Mouse (Mus musculus) kidney, postnatal 0 days (tissue): ENCODE results near the gene Sim1. TPM values are rescaled to one million over a fixed set of nuclear protein-coding genes. Genes with fewer than 3 reads are reported as not detected.

ENCODE experiments used
- ATAC-seq: fragments of 200-750 bp; cut with Nextera tagmentation; replicated peaks from 2 replicates; pipeline ENCODE4 v1.8.0; 2017; ENCODE audit warnings: low read depth, moderate number of reproducible peaks, moderate TSS enrichment, moderate library complexity; ENCODE audit not compliant: low FRiP score
- DNase-seq: peaks from one replicate; pipeline ENCODE4 v3.0.0-alpha.2; 2016; ENCODE audit warnings: low spot score
- H3K27ac ChIP-seq: fragments of 300-500 bp; sonication (generic); 2 replicates; pipeline ENCODE4 v1.5.1; 2014; ENCODE audit warnings: mild to moderate bottlenecking
- H3K27me3 ChIP-seq: fragments of 300-500 bp; sonication (generic); 2 replicates; pipeline ENCODE4 v1.6.1; 2014; ENCODE audit warnings: low read length, mixed read lengths; ENCODE audit not compliant: insufficient read depth
- H3K36me3 ChIP-seq: fragments of 300-500 bp; sonication (generic); 2 replicates; pipeline ENCODE4 v1.6.1; 2014; ENCODE audit warnings: low read length, mixed read lengths; ENCODE audit not compliant: insufficient read depth
- H3K4me1 ChIP-seq: fragments of 300-500 bp; sonication (generic); replicated peaks from 2 replicates; pipeline ENCODE4 v1.6.1; 2014; ENCODE audit warnings: antibody characterized with exemption, low read length, mixed read lengths; ENCODE audit not compliant: insufficient read depth
- H3K4me2 ChIP-seq: fragments of 300-500 bp; sonication (generic); 2 replicates; pipeline ENCODE4 v1.6.1; 2014; ENCODE audit warnings: mild to moderate bottlenecking, low read length, moderate library complexity, mixed read lengths
- H3K4me3 ChIP-seq: fragments of 300-500 bp; sonication (generic); replicated peaks from 2 replicates; pipeline ENCODE4 v1.5.1; 2014; ENCODE audit warnings: low read depth, low read length
- H3K9ac ChIP-seq: fragments of 300-500 bp; sonication (generic); 2 replicates; pipeline ENCODE4 v1.6.1; 2014; ENCODE audit warnings: low read depth, low read length
- H3K9me3 ChIP-seq: fragments of 300-500 bp; sonication (generic); replicated peaks from 2 replicates; pipeline ENCODE4 v1.6.1; 2016; ENCODE audit warnings: low read length, inconsistent platforms, mixed read lengths
- CTCF ChIP-seq: IDR thresholded peaks from 2 replicates; pipeline ENCODE4 v1.5.1; 2016; ENCODE audit warnings: antibody characterized with exemption, low read depth, mild to moderate bottlenecking, moderate library complexity
- WGBS: fragments of 180-500 bp; shearing (Covaris S2); extraction: QIAGEN DNeasy Blood & Tissue Kit; methylation state at CpG from one replicate; pipeline ENCODE4 v1.1.7; 2014; 5-methylcytosine and 5-hydroxymethylcytosine counted together
- polyA plus RNA-seq: library from polyadenylated mRNA; unstranded; fragments of >200 nt; fragmentation: Nextera tagmentation; extraction: Ambion mirVana; gene quantifications from 2 replicates; pipeline ENCODE4 v1.2.1, GENCODE M21; 2015

The Sim1 gene
- polyA plus RNA-seq, result 9.5 TPM in 2 replicates

DNA sequence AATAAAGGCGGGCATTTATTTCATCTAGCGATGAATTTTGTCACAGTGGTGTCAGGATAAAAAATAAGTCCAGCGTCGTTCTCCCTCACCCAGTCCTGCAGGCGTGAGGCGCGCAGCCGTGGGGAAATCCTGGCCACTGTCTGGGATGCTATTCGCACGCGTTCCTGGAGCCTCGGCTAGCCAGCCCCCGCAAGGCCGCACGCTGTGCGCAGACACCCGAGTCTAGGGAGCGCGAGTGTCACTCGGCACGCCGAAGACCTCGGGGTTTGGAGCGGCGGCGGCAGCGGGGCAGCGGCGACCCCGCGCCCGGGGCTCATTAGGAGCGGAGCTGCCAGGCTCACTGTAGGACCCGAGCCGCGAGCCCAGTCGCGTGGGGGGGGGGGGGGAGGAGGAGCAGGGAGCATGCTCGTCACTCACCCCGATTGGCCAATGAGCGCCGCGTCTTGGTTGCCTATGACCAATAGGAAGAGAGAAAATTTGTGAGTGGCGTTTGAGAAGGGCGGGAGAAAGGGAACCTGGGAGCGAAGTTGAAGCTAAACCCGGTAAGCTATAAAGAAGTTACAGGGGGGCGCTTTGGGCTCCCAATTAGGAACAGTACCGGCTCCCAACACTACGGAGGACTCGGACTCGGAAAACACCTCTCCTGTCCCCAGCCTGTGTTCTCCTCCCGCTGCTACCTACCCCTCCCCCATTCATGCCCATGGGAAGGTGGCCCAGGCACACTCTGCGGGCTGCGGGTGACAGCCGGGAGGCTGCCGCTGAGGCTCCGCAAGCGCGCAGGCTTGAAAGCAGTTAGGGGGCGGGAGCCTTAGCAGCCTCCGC, at the start of gene Sim1:
Gene Sim1, plus strand, starts transcription at position 585 of the 822 bp plus-strand sequence.
- Histone ChIP-seq H3K36me3 (no peaks in the 10 kb centered on the region), H3K4me1 (0 out of 2 replicates have a peak, but pooled peaks cover 4% of the 10 kb centered on the region), H3K4me2 (peak within 1 kb of the TSS; percentile 68), H3K4me3 (peak within 1 kb of the TSS; percentile 53), H3K9ac (peak within 1 kb of the TSS; percentile 77), H3K27ac (peak within 1 kb of the TSS; percentile 85), H3K27me3 (peaks cover 62% of the 10 kb centered on the region), H3K9me3 (no peaks in the 10 kb centered on the region)
- WGBS, result under 1% methylated on average over 60 of the region's 62 CpGs
- DNase-seq, result peak; percentile 90
- no peak for TF ChIP-seq CTCF
- ATAC-seq, result peak; percentile 90

GRCm38 (mm10) chr10:50868202-50868601, 26.4 kb upstream of the Sim1 start:
- DNase-seq (peak; percentile 16), ATAC-seq (no peak)
- Histone ChIP-seq H3K36me3 (no peaks in the 10 kb centered on the region), H3K4me3 (no peak overlapping the region), H3K27ac (no peak overlapping the region), H3K9ac (no peak overlapping the region), H3K4me2 (no peak overlapping the region), H3K4me1 (no peaks in the 10 kb centered on the region), H3K9me3 (no peaks in the 10 kb centered on the region), H3K27me3 (no peaks in the 10 kb centered on the region)
- TF ChIP-seq CTCF, result no peak
- 50% methylated on average over 4 of the region's 4 CpGs for WGBS

GRCm38 (mm10) chr10:50876952-50877351, 17.6 kb upstream of the Sim1 start:
- DNase-seq (no peak), ATAC-seq (no peak)
- Histone ChIP-seq H3K9ac (no peak overlapping the region), H3K4me3 (no peak overlapping the region), H3K4me1 (no peaks in the 10 kb centered on the region), H3K27ac (no peak overlapping the region), H3K4me2 (no peak overlapping the region), H3K9me3 (no peaks in the 10 kb centered on the region), H3K36me3 (no peaks in the 10 kb centered on the region), H3K27me3 (no peaks in the 10 kb centered on the region)
- WGBS, result 83% methylated on average over 5 of the region's 5 CpGs
- no peak for TF ChIP-seq CTCF

GRCm38 (mm10) chr10:50881476-50882069, 13.0 kb upstream of the Sim1 start:
- Histone ChIP-seq H3K27me3 (no peaks in the 10 kb centered on the region), H3K27ac (no peak overlapping the region), H3K4me3 (no peak overlapping the region), H3K4me2 (no peak overlapping the region), H3K4me1 (no peaks in the 10 kb centered on the region), H3K9me3 (no peaks in the 10 kb centered on the region), H3K9ac (no peak overlapping the region), H3K36me3 (no peaks in the 10 kb centered on the region)
- WGBS, result 24% methylated on average over 2 of the region's 2 CpGs
- peak; percentile 35 for DNase-seq
- TF ChIP-seq CTCF, result peak; percentile 81
- ATAC-seq, result peak; percentile 43; the same call in 1 of the 2 replicates

- ATAC-seq (no peak), DNase-seq (no peak)
- Histone ChIP-seq H3K4me1 (no peaks in the 10 kb centered on the region), H3K4me2 (no peak overlapping the region), H3K4me3 (no peak overlapping the region), H3K9ac (no peak overlapping the region), H3K27me3 (no peaks in the 10 kb centered on the region), H3K36me3 (no peaks in the 10 kb centered on the region), H3K9me3 (no peaks in the 10 kb centered on the region), H3K27ac (no peak overlapping the region)
- 50% methylated on average over 2 of the region's 2 CpGs for WGBS
- no peak for TF ChIP-seq CTCF
Measured at GRCm38 (mm10) chr10:50882366-50882765, 12.2 kb upstream of the Sim1 start.

GRCm38 (mm10) chr10:50886305-50886704, 8.2 kb upstream of the Sim1 start:
- TF ChIP-seq CTCF, result no peak
- H3K27me3 ChIP-seq, result peaks cover 21% of the 10 kb centered on the region; the same call in 1 of the 2 replicates
- ATAC-seq (no peak), DNase-seq (no peak)
- no peak overlapping the region for H3K9ac ChIP-seq
- H3K27ac ChIP-seq, result no peak overlapping the region
- H3K36me3 ChIP-seq, result no peaks in the 10 kb centered on the region
- no peaks in the 10 kb centered on the region for H3K9me3 ChIP-seq
- 57% methylated on average over 4 of the region's 4 CpGs for WGBS
- no peaks in the 10 kb centered on the region for H3K4me1 ChIP-seq
- no peak overlapping the region for H3K4me2 ChIP-seq
- no peak overlapping the region for H3K4me3 ChIP-seq
